Mouse (Mus musculus): ENCODE measurements around the gene Pitx2. TPM values are rescaled to one million over a fixed set of nuclear protein-coding genes. Genes with fewer than 3 reads are reported as not detected.

Pitx2 gene
- not detected in 2 replicates for total RNA-seq (2015; ENCODE audit: low replicate concordance)
- total RNA-seq (2017; ENCODE audit: low replicate concordance) = not detected in 2 replicates

DNA sequence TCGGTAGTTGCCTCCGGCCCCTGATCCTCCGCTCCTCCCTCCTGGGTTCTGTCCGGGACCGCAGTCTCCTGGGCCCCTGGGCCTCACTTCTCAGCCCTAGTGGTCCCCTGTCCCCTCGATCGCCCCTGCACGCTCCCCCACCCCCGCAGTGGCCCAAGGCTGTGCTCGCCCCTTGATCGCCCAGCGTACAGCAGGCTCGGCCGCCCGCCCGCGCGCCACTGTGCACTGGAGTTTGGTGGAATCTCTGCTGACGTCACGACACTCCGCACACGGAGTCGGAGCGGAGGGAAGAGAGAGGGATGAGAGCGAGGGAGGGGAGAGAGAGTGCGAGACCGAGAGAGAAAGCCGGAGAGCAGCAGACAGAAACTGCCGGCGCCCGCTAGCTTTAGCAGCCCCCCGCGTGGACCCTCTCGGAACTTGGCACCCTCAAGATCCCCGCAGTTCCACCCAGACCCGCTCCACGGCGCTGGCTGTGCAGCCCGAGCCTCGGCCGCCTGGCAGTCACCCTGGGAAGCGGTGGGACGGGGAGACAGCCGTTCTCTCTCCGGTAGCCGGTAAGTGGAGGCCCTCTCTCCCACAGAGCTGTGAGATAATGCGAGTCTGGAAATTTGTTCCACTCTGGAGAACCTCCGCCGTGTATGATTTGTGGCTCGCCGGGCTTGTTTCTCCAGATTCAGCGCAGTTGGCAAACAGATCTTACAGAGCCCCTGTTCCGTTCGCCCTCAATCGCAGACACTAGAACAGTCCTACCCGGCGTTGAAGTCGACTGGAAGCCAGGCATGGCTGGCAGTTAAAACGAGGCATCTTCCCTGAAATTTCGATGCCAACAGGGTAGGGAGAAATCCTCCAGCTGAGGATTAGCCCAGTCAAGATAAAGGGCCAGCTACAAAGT, at the start of gene Pitx2:
Gene Pitx2 (plus strand): TSS at position 270 of the 892 bp plus-strand sequence.
- ATAC-seq (replicated peaks; ENCODE audit: low FRiP score, poor library complexity, severe bottlenecking) = no peak

- no peak for ATAC-seq (replicated peaks; ENCODE audit: low FRiP score, poor library complexity, severe bottlenecking)
Measured at GRCm38 (mm10) chr3:129150001-129150400, 49.7 kb upstream of the Pitx2 start.

DNA sequence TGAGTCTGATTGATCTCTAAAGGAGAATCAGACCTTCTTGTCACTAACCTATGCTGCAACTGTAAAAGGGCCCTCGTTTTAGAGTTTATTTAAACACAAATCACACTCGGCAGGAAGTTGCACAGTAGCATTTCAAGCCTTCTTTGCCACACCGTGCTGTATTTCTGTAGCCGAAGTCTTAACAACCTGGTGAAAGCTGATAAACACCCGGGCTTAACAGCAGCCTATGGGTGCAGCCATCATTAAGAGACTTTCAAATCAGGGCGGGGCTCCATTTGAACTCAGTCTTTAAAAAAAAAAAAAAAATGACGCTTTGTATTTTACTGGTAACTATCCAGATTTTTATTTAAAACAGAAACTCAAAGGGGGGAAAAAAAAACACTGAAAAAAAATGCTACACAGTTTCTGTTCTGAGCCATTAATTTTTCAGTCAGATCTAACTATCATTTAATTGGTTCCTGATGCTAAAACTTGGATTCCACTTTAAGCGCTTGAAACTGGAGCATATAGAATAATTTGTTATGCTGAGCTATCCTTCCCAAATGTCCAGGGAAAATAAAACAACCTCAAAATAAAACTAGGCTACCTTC, 48.5 kb upstream of the Pitx2 start:
- ATAC-seq (replicated peaks; ENCODE audit: low FRiP score, poor library complexity, severe bottlenecking) = no peak

DNA sequence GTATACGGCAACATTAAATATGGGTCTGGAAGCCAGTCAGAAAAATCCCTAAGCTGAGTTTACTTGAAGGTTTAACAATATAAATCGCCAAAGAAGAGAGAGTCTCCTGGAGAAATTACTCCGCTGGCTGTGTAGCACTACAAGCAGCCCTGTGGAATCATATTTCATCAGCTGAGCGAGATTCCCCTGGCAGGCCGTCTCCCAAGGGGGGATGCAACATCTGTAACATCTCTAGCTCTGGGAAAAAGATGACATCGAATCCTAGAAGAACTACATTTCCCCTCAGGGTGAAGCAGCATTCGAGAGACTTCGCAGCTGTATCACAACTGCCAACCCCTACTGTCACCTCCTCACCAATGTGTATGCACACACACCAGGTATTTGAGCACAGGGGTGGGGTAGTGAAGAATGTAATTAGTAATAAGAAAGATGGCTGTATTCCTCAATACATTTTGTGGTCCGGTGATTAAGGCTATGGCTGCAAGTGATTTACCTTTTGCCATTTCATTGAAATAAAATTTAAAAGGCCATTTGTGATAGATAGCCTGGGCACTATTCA, 40.8 kb upstream of the Pitx2 start:
- no peak for ATAC-seq (replicated peaks; ENCODE audit: low FRiP score, poor library complexity, severe bottlenecking)

DNA sequence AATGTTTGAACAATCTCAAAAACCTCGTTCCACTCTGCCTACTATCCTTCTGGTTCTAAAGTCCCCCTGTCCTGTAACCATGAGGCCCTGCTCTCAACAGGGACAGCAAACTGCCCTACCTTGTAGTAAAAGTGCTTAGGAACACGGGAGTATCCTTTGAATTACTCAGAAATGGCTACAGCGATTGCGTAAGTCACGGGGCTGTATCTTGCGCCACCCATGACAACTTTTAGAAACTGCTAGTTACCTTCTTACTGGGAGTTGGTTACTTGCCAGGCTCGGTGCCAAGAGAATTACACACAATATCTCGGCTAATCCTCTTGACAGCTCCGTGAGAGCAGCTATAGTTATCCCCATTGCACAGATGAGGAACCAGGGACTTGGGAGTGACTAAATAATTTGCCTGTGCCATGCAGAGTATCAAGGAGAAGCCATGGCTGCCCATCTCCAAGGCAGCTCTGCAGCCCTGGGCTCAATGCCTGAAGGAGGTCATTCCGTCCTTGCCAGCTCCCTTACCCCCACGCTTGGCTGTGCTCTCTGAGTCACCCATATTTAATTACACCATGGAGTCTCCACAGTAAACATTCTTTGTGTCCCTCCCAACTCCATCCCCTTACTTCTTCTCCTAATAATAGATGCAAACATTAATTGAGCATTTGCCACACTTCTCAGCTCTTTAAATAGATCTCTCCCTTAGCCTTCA, 38.2 kb upstream of the Pitx2 start:
- no peak for ATAC-seq (replicated peaks; ENCODE audit: low FRiP score, poor library complexity, severe bottlenecking)

DNA sequence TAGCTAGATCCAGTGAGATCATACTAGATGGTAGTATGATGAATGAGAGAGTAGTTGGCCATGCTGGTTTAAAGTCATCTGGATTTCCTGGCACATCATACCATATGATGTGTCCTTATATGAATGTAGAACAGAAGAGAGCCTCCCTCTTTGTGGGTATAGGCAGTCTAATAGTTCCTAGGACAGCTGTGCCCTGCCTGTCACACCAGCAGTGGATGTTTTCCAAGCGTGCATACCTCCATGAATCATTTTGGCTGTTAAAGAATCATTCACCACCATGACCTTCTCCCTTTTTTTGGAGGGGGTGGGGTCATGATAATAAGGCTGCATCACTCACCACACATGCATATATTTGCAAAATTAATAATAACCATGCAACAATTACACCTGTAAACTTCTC, 35.4 kb upstream of the Pitx2 start:
- no peak for ATAC-seq (replicated peaks; ENCODE audit: low FRiP score, poor library complexity, severe bottlenecking)

- ATAC-seq (replicated peaks; ENCODE audit: low FRiP score, poor library complexity, severe bottlenecking) = no peak
Measured at GRCm38 (mm10) chr3:129165715-129166114, 34.0 kb upstream of the Pitx2 start.

DNA sequence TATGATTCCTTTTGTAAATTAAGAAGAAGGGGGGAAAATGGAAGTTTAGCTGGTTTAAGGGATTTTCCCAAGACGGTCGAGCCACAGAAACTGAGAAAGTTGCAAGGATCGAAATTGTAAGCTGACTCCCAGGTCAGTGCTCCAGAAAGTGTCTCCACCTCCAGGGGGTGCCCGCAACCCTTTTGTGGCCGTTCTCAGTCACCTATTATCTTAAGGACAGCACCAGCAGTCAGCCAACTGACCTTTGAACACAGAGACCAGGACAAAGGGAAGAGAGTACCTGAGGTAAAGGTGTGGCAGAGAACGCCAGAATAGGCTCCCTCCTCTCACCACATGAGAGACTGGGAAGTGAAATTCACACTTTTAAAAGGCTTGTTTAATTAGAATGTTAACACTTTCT, 33.0 kb upstream of the Pitx2 start:
- ATAC-seq (replicated peaks; ENCODE audit: low FRiP score, poor library complexity, severe bottlenecking) = no peak

GRCm38 (mm10) chr3:129170416-129170815, 29.3 kb upstream of the Pitx2 start:
- ATAC-seq (replicated peaks; ENCODE audit: low FRiP score, poor library complexity, severe bottlenecking) = no peak

- no peak for ATAC-seq (replicated peaks; ENCODE audit: low FRiP score, poor library complexity, severe bottlenecking)
Measured at GRCm38 (mm10) chr3:129171789-129172188, 27.9 kb upstream of the Pitx2 start.

DNA sequence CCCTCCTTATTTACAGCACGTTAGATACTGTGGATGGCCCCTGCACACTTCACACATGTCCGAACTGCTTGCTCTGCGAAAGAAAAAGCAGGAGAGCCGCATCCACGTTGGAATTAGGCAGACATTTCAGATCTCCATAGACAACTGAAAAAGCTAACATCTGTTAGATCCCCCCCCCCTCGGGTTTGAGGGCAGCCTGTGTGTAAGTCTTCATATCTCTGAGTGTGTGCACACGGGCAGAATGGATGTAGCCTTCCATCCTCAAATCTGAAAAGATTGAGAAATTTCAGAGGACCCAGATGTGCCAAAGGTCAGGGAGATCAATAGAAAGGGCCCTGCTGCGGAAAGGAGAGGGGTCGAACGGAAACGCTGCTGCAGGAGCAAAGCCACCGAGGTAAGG, 5.2 kb upstream of the Pitx2 start:
- no peak for ATAC-seq (replicated peaks; ENCODE audit: low FRiP score, poor library complexity, severe bottlenecking)

DNA sequence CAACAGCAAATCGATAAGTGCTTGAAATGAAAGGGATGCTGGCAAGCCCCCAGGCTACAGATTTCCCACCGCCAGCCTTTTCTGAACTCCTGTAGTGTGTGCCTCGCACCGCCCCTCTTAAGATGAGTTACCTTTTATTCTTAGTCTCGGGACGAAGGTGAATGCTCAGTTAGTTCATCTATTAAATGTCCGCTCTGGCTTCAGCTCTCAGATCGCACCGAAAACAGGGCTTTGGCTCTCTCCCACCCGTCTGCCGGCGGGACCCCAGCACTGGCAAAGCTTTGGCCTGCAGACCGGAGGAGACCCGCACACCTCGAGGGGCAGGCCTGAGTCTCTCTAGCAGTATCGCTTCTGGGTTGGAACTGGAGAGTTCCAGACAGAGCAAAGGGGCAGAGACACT, 4.6 kb upstream of the Pitx2 start:
- ATAC-seq (replicated peaks; ENCODE audit: low FRiP score, poor library complexity, severe bottlenecking) = no peak

DNA sequence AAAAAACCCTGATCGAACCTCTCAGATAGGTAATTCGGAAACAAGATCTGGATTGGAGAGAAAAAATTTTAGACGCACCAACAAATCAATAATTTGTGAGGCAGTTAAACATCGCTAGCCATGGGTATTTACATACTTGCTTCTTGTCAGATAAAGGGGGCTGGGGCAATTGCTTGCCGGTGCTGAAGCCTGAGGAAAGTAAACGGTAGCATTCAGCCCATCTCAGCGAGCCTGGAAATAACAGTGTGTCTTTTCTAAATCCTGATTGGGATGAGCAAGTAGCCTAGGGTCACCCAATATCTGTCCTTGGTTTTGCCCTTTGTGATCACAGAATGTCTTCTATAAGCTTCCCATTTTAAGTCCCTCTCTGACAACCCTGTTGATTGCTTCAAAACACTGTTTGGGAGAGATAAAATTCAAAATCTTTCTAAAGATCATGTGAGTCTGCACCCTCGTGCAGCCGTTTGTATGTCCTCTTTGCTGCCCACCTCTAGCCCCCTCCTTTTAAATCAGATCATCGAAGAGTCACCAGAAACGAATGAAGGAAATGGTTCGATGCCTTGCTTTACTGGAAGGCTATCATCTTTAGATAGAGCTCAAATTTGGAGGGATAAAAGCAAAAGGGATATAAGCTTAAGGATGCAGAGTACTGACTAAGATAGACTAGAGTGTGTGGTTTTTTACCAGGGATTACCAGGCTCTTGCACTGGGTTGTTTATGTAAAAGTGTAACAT, 3.7 kb upstream of the Pitx2 start:
- no peak for ATAC-seq (replicated peaks; ENCODE audit: low FRiP score, poor library complexity, severe bottlenecking)

- no peak for ATAC-seq (replicated peaks; ENCODE audit: low FRiP score, poor library complexity, severe bottlenecking)
Measured at GRCm38 (mm10) chr3:129196550-129196919, 3.1 kb upstream of the Pitx2 start.

DNA sequence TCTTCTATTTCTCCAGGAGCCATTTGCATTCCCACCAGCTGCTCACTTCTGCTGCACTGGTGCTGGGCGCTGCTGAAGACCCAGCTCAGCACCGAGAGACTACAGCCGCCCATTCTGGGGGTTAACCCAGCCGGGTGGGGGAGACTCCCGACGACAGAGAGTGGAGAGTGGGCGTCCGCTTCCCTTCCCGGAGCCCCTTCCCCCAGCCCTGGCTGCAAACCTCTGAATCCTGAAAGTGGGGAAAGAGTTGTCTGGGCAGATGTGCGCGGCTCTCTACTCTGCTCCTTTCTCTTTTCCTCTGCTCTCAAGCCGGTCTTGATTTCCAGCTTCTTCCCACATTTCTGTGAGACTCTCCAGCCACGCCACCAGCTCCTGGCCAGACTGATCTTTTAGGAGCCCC, 2.6 kb upstream of the Pitx2 start:
- no peak for ATAC-seq (replicated peaks; ENCODE audit: low FRiP score, poor library complexity, severe bottlenecking)

DNA sequence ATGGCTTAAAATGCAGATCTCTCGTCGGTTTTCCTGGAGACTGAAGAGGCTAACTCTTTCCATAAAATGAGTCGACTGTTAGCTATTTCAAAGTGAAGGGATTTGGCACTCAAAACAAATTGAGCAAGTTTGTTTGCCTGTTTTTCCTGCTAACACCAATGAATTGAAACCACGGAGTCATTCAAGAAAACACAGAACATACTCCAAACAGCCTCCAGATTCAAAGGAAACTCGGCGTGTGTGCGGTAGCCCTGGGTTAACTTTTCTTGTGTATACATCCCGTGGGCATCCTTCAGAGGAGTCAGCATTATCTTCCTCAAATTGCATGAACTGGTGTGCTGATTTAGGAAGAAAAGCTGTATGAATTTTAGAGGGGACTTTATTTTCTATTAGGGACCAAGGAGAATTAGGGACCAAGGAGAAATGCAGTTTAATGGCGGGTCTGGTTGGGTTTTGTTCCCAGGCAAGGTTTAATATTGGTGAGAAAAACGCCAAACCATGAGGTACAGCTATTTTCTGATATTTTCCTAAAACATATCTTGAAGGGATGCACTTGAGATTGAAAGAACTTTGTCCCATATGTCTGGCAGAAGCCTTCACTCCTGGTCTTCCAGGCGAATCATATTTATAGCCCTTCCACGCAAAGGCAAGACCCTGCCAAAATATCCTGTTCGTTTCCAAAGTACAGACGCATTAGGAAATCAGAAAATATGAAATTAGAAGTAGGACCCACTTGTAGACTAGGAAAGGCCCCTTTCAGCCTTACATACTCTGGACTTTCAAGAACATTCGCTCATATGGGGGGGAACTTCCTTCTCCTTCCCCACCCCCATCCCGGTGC, 1.7 kb upstream of the Pitx2 start:
- no peak for ATAC-seq (replicated peaks; ENCODE audit: low FRiP score, poor library complexity, severe bottlenecking)

DNA sequence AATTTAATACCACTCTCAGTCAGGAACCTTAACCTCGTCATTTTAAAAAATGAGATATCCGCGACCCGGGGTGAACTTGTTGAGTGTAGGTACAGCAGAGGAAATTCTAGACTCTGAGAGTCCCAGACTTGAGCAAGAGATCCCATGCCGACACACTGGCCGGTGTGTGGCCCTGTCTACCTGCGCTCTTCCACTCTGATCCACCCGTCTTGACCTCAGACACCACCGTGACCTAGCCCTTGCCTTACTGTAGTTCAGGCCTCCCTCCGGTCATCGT, 1.1 kb upstream of the Pitx2 start:
- no peak for ATAC-seq (replicated peaks; ENCODE audit: low FRiP score, poor library complexity, severe bottlenecking)

GRCm38 (mm10) chr3:129199160-129199608, 494 bp upstream of the Pitx2 start:
- ATAC-seq (replicated peaks; ENCODE audit: low FRiP score, poor library complexity, severe bottlenecking) = no peak

DNA sequence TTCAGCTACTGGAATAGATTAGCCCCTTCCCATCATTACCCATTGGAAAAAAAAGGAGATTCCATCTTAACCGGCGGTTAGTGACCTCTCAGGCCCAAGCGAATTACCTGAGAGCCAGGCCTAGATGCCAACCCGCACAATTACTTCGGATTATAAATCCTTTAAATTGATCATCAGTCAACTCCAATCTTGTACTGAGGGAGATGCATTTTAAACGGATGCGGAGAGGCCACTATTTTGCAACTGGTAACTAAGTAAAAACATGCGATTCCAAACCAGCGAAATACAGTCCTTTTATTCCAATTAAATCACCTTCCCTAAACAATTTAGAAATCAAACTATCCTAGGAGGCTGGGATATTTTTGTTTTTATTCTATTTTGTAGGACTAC, 818 bp downstream of the Pitx2 start:
- no peak for ATAC-seq (replicated peaks; ENCODE audit: low FRiP score, poor library complexity, severe bottlenecking)

Measured in erythroid progenitor cell, adult 5-6 weeks (primary cell).